Comparison of ENCODE assay signal across 8 mouse cellular contexts in genomic region chr8:110711271-110711934, GRCm38 (mm10). TPM values are rescaled to one million over a fixed set of nuclear protein-coding genes. Genes with fewer than 3 reads are reported as not detected.
DNase-seq lines count a peak whose midpoint lies in the region; ATAC-seq and TF ChIP-seq lines count a peak whose summit lies in the region.

No protein-coding gene starts in this region.

- peaks cover 91% of the 10 kb centered on the region for H3K36me3 ChIP-seq in megakaryocyte, embryonic 14.5 days (replicated peaks; ENCODE audit: low read length)
- H3K36me3 ChIP-seq in hindbrain, embryonic 12.5 days = peaks cover 39% of the 10 kb centered on the region
- peaks cover 57% of the 10 kb centered on the region for H3K36me3 ChIP-seq in limb, embryonic 12.5 days
- H3K36me3 ChIP-seq in stomach, postnatal 0 days (ENCODE audit: control insufficient read depth, insufficient read depth, low read length) = 0 out of 2 replicates have a peak, but pooled peaks cover 2% of the 10 kb centered on the region

- no peak for TF ChIP-seq EP300 in stomach, postnatal 0 days (optimal IDR thresholded peaks at IDR 0.05)

- H3K4me1 ChIP-seq in megakaryocyte, embryonic 14.5 days = peaks cover 92% of the 10 kb centered on the region
- H3K4me1 ChIP-seq in hindbrain, embryonic 12.5 days = peaks cover 26% of the 10 kb centered on the region
- H3K4me1 ChIP-seq in limb, embryonic 12.5 days (replicated peaks) = peaks cover 21% of the 10 kb centered on the region
- peaks cover 2% of the 10 kb centered on the region; the same call in 1 of the 2 replicates for H3K4me1 ChIP-seq in stomach, postnatal 0 days (replicated peaks; ENCODE audit: control insufficient read depth, insufficient read depth)

- H3K27ac ChIP-seq in hindbrain, embryonic 12.5 days = peak overlapping the region; percentile 44; the same call in 1 of the 2 replicates
- H3K27ac ChIP-seq in limb, embryonic 12.5 days = 0 out of 2 replicates have a peak overlapping the region, but pooled peaks have one; percentile 35
- peak overlapping the region; percentile 35 for H3K27ac ChIP-seq in stomach, postnatal 0 days (replicated peaks)

- H3K4me2 ChIP-seq in hindbrain, embryonic 12.5 days (replicated peaks) = no peak overlapping the region
- H3K4me2 ChIP-seq in limb, embryonic 12.5 days = no peak overlapping the region
- H3K4me2 ChIP-seq in stomach, postnatal 0 days (replicated peaks; ENCODE audit: low read depth) = no peak overlapping the region

- TF ChIP-seq CTCF in stomach, postnatal 0 days (IDR thresholded peaks at IDR 0.05; ENCODE audit: low read depth) = peak; percentile 20; the same call in 1 of the 2 replicates

- 75% methylated on average over 13 of the region's 13 CpGs for WGBS in hindbrain, embryonic 12.5 days
- WGBS in limb, embryonic 12.5 days = 74% methylated on average over 13 of the region's 13 CpGs
- 71% methylated on average over 13 of the region's 13 CpGs for WGBS in stomach, postnatal 0 days

- no peaks in the 10 kb centered on the region for H3K27me3 ChIP-seq in megakaryocyte, embryonic 14.5 days (replicated peaks)
- no peaks in the 10 kb centered on the region for H3K27me3 ChIP-seq in hindbrain, embryonic 12.5 days
- no peaks in the 10 kb centered on the region for H3K27me3 ChIP-seq in limb, embryonic 12.5 days
- H3K27me3 ChIP-seq in stomach, postnatal 0 days (ENCODE audit: control insufficient read depth, insufficient read depth, low read length) = no peaks in the 10 kb centered on the region

- 0 out of 2 replicates have a peak overlapping the region, but pooled peaks have one; percentile 13 for H3K9ac ChIP-seq in hindbrain, embryonic 12.5 days
- no peak overlapping the region for H3K9ac ChIP-seq in limb, embryonic 12.5 days (replicated peaks)
- H3K9ac ChIP-seq in stomach, postnatal 0 days (ENCODE audit: low read length) = no peak overlapping the region

- H3K9me3 ChIP-seq in megakaryocyte, embryonic 14.5 days = no peaks in the 10 kb centered on the region
- no peaks in the 10 kb centered on the region for H3K9me3 ChIP-seq in hindbrain, embryonic 12.5 days (replicated peaks)
- H3K9me3 ChIP-seq in limb, embryonic 12.5 days = no peaks in the 10 kb centered on the region
- no peaks in the 10 kb centered on the region for H3K9me3 ChIP-seq in stomach, postnatal 0 days (ENCODE audit: control insufficient read depth, low read length)

- no peak for ATAC-seq in megakaryocyte, adult 5-6 weeks (ENCODE audit: poor library complexity, severe bottlenecking)
- ATAC-seq in hindbrain, embryonic 12.5 days (ENCODE audit: low FRiP score) = no peak; the same call in 1 of the 2 replicates
- ATAC-seq in limb, embryonic 12.5 days (ENCODE audit: insufficient number of reproducible peaks, insufficient read depth, low FRiP score, low TSS enrichment, low read depth) = no peak
- no peak for ATAC-seq in stomach, postnatal 0 days (ENCODE audit: low FRiP score, low TSS enrichment)
- ATAC-seq in erythroid progenitor cell, adult 5-6 weeks (replicated peaks; ENCODE audit: low FRiP score, poor library complexity, severe bottlenecking) = no peak

- DNase-seq in stomach, postnatal 0 days (ENCODE audit: low spot score) = no peak
- no peak for DNase-seq in cerebellum, adult 11 months
- DNase-seq in embryo, embryonic 9.5 days (ENCODE audit: extremely low spot score) = no peak

- H3K4me3 ChIP-seq in megakaryocyte, embryonic 14.5 days (replicated peaks) = peak overlapping the region; percentile 54
- H3K4me3 ChIP-seq in hindbrain, embryonic 12.5 days = no peak overlapping the region
- H3K4me3 ChIP-seq in limb, embryonic 12.5 days (replicated peaks) = no peak overlapping the region
- H3K4me3 ChIP-seq in stomach, postnatal 0 days (ENCODE audit: low read depth, low read length) = no peak overlapping the region

RNA-seq across cellular contexts. Expression of gene Mtss1l, which starts 9.9 kb away (rescaled TPM):
- polyA plus RNA-seq in megakaryocyte, embryonic 14.5 days (2012; ENCODE audit: insufficient read depth, low replicate concordance) = 149 and 562 TPM in 2 replicates
- total RNA-seq in megakaryocyte, adult 5-6 weeks (2015) = 0.80 and 0.85 TPM in 2 replicates
- 0.04 and 0.41 TPM in 2 replicates for total RNA-seq in megakaryocyte, adult 5-6 weeks (2017)
- 21.6 and 23.3 TPM in 2 replicates for polyA plus RNA-seq in hindbrain, embryonic 12.5 days (2016; fragmentation: Nextera tagmentation; extraction: Ambion mirVana)
- 11.8 and 19.2 TPM in 2 replicates for polyA plus RNA-seq in limb, embryonic 12.5 days (2016; fragmentation: Nextera tagmentation; extraction: Ambion mirVana)
- polyA plus RNA-seq in stomach, postnatal 0 days (2015; fragmentation: Nextera tagmentation; extraction: Ambion mirVana) = 5.7 and 7.5 TPM in 2 replicates
- total RNA-seq in erythroid progenitor cell, adult 5-6 weeks (2015; ENCODE audit: low replicate concordance) = not detected in 2 replicates
- not detected in 2 replicates for total RNA-seq in erythroid progenitor cell, adult 5-6 weeks (2017; ENCODE audit: low replicate concordance)
